Mouse (Mus musculus) heart, postnatal 0 days (tissue): ENCODE measurements around the gene Ppm1g.

Source experiments
- CTCF ChIP-seq: IDR thresholded peaks from 2 replicates; pipeline ENCODE4 v1.5.1; 2016; ENCODE audit warnings: antibody characterized with exemption, control low read depth, low read depth
- EP300 ChIP-seq: IDR thresholded peaks from 2 replicates; pipeline ENCODE4 v1.6.1; 2016; ENCODE audit warnings: antibody characterized with exemption, low read depth

DNA sequence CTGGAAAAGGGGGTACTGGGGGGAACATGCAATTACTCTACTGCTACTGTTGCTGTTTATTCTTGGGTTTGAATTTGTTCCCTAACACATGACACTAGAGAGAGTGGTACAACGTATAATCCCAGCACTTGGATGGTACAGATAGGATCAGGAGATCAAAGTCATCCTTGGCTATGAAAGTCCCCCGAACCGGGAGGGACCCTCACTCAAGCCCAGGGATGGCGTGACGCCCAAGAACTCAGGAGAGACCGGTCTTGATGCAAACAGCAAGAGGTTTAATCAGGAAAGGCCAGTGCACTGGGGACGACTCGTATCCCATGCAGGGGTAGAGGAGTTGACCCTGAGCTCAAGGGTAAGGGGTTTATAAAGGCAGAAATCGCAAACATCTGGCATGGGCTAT lies 2.2 kb upstream of the Ppm1g start:
- no peak for TF ChIP-seq EP300
- no peak for TF ChIP-seq CTCF
